Mouse (Mus musculus): ENCODE measurements around the gene Ctla2b. TPM values are rescaled to one million over a fixed set of nuclear protein-coding genes. Genes with fewer than 3 reads are reported as not detected.
"Not testable (repeated sequence)": the region's sequence is repeated elsewhere in the genome, so short reads cannot be mapped to it uniquely, and the experiment has no call there.

Gene Ctla2b
- 3.9 and 4.1 TPM in 2 replicates for polyA plus RNA-seq (2015; fragmentation: Nextera tagmentation; extraction: Ambion mirVana)

GRCm38 (mm10) chr13:60897328-60897727 is at the start of gene Ctla2b:
Gene Ctla2b (minus strand): TSS chr13:60897447.
- ATAC-seq (replicated peaks; ENCODE audit: low FRiP score): peak; percentile 64
- 66% methylated on average over 3 of the region's 3 CpGs for WGBS
- H3K36me3 ChIP-seq: no peaks in the 10 kb centered on the region

GRCm38 (mm10) chr13:60941884-60942283 is 44.6 kb upstream of the Ctla2b start, which contains the start of gene Tpbpa:
Gene Tpbpa (minus strand): TSS chr13:60941984.
- 80% methylated on average over 3 of the region's 3 CpGs for WGBS
- H3K36me3 ChIP-seq; H3K4me2 ChIP-seq; H3K9me3 ChIP-seq (replicated peaks); H3K4me3 ChIP-seq (replicated peaks); H3K9ac ChIP-seq; H3K4me1 ChIP-seq; ATAC-seq (replicated peaks; ENCODE audit: low FRiP score); H3K27me3 ChIP-seq; H3K27ac ChIP-seq: not testable (repeated sequence)

More at GRCm38 (mm10) chr13:60897328-60897727, at the start of gene Ctla2b:
- H3K4me3 ChIP-seq (replicated peaks): no peak within 1 kb of the TSS
- H3K27ac ChIP-seq: no peak within 1 kb of the TSS
- no peak within 1 kb of the TSS for H3K4me2 ChIP-seq
- no peak within 1 kb of the TSS for H3K9ac ChIP-seq
- no peaks in the 10 kb centered on the region for H3K27me3 ChIP-seq
- no peaks in the 10 kb centered on the region for H3K9me3 ChIP-seq (replicated peaks)
- no peaks in the 10 kb centered on the region for H3K4me1 ChIP-seq

GRCm38 (mm10) chr13:60936500-60936901 is 39.3 kb upstream of the Ctla2b start, which contains the start of the genes Gm49391 and Ctla2a:
Gene Gm49391 (minus strand): TSS chr13:60936571.
Gene Ctla2a (minus strand): TSS chr13:60936625.
- WGBS: 50% methylated on average over 5 of the region's 5 CpGs
- peak within 1 kb of the TSS; percentile 37; the same call in 1 of the 2 replicates for H3K27ac ChIP-seq
- no peak within 1 kb of the TSS for H3K9ac ChIP-seq
- no peaks in the 10 kb centered on the region for H3K36me3 ChIP-seq
- peak; percentile 71 for ATAC-seq (replicated peaks; ENCODE audit: low FRiP score)
- H3K4me3 ChIP-seq (replicated peaks): no peak within 1 kb of the TSS
- no peaks in the 10 kb centered on the region for H3K4me1 ChIP-seq
- no peaks in the 10 kb centered on the region for H3K27me3 ChIP-seq
- H3K9me3 ChIP-seq (replicated peaks): no peaks in the 10 kb centered on the region
- no peak within 1 kb of the TSS for H3K4me2 ChIP-seq

GRCm38 (mm10) chr13:60935490-60935889 is 38.2 kb upstream of the Ctla2b start, which contains the start of gene Gm49393:
Gene Gm49393 (minus strand): TSS chr13:60935590.
- not testable (repeated sequence) for H3K36me3 ChIP-seq; H3K27me3 ChIP-seq; H3K27ac ChIP-seq; H3K9me3 ChIP-seq (replicated peaks); H3K4me1 ChIP-seq; H3K4me3 ChIP-seq (replicated peaks); ATAC-seq (replicated peaks; ENCODE audit: low FRiP score); H3K9ac ChIP-seq; H3K4me2 ChIP-seq
- 61% methylated on average over 2 of the region's 2 CpGs for WGBS

- not testable (repeated sequence) for H3K27ac ChIP-seq; H3K9me3 ChIP-seq (replicated peaks); H3K9ac ChIP-seq; H3K4me1 ChIP-seq; H3K36me3 ChIP-seq; ATAC-seq (replicated peaks; ENCODE audit: low FRiP score); H3K4me2 ChIP-seq; H3K27me3 ChIP-seq; H3K4me3 ChIP-seq (replicated peaks)
- 94% methylated on average over 2 of the region's 2 CpGs for WGBS
Observed at GRCm38 (mm10) chr13:60904780-60905179, 7.5 kb upstream of the Ctla2b start, which contains the start of gene Tpbpb. Gene Tpbpb (minus strand): TSS chr13:60904880.

GRCm38 (mm10) chr13:60896794-60897193 is 453 bp downstream of the Ctla2b start, which contains the start of gene Gm49392:
Gene Gm49392 (minus strand): TSS chr13:60896894.
- ATAC-seq (replicated peaks; ENCODE audit: low FRiP score); H3K36me3 ChIP-seq; H3K27me3 ChIP-seq; H3K4me1 ChIP-seq; H3K9ac ChIP-seq; H3K4me2 ChIP-seq; H3K9me3 ChIP-seq (replicated peaks); H3K4me3 ChIP-seq (replicated peaks); H3K27ac ChIP-seq: not testable (repeated sequence)
- 85% methylated on average over 8 of the region's 8 CpGs for whole genome bisulfite sequencing

- Histone ChIP-seq H3K4me1 (no peaks in the 10 kb centered on the region), H3K4me3 (replicated peaks) (no peak overlapping the region), H3K27ac (no peak overlapping the region)
Observed at GRCm38 (mm10) chr13:60895406-60896160, 1.7 kb downstream of the Ctla2b start.

GRCm38 (mm10) chr13:60892301-60892700 is 4.9 kb downstream of the Ctla2b start:
- no peak for ATAC-seq (replicated peaks; ENCODE audit: low FRiP score)
- 94% methylated on average over 1 of the region's 1 CpGs for WGBS

More at GRCm38 (mm10) chr13:60895406-60896160, 1.7 kb downstream of the Ctla2b start:
- H3K9ac ChIP-seq: no peak overlapping the region
- H3K36me3 ChIP-seq: no peaks in the 10 kb centered on the region
- no peak overlapping the region for H3K4me2 ChIP-seq
- H3K9me3 ChIP-seq (replicated peaks): no peaks in the 10 kb centered on the region
- no peak for ATAC-seq (replicated peaks; ENCODE audit: low FRiP score)
- H3K27me3 ChIP-seq: no peaks in the 10 kb centered on the region

GRCm38 (mm10) chr13:60864281-60864680 is 33.0 kb downstream of the Ctla2b start, which contains the start of gene 4930486L24Rik:
Gene 4930486L24Rik (minus strand): TSS chr13:60864475.
- Histone ChIP-seq H3K9me3 (replicated peaks) (no peaks in the 10 kb centered on the region), H3K27me3 (no peaks in the 10 kb centered on the region), H3K4me3 (replicated peaks) (no peak within 1 kb of the TSS), H3K9ac (no peak within 1 kb of the TSS), H3K4me1 (no peaks in the 10 kb centered on the region), H3K27ac (no peak within 1 kb of the TSS), H3K36me3 (no peaks in the 10 kb centered on the region), H3K4me2 (no peak within 1 kb of the TSS)
- ATAC-seq (replicated peaks; ENCODE audit: low FRiP score): no peak
- WGBS: 64% methylated on average over 1 of the region's 1 CpGs

More at GRCm38 (mm10) chr13:60892301-60892700, 4.9 kb downstream of the Ctla2b start:
- Histone ChIP-seq H3K27me3 (no peaks in the 10 kb centered on the region), H3K27ac (no peak overlapping the region), H3K4me2 (no peak overlapping the region), H3K9ac (no peak overlapping the region), H3K4me3 (replicated peaks) (no peak overlapping the region), H3K36me3 (no peaks in the 10 kb centered on the region), H3K9me3 (replicated peaks) (no peaks in the 10 kb centered on the region), H3K4me1 (no peaks in the 10 kb centered on the region)

GRCm38 (mm10) chr13:60848241-60849120 is 48.8 kb downstream of the Ctla2b start:
- Histone ChIP-seq H3K9me3 (replicated peaks) (no peaks in the 10 kb centered on the region), H3K36me3 (no peaks in the 10 kb centered on the region), H3K9ac (no peak overlapping the region), H3K27ac (no peak overlapping the region), H3K4me2 (no peak overlapping the region), H3K4me3 (replicated peaks) (no peak overlapping the region), H3K27me3 (no peaks in the 10 kb centered on the region), H3K4me1 (no peaks in the 10 kb centered on the region)
- ATAC-seq (replicated peaks; ENCODE audit: low FRiP score): no peak
- 76% methylated on average over 4 of the region's 4 CpGs for WGBS
